Mouse (Mus musculus) heart, embryonic 10.5 days (tissue): ENCODE data around the gene Sp6. TPM values are rescaled to one million over a fixed set of nuclear protein-coding genes. Genes with fewer than 3 reads are reported as not detected.

Experiments
- DNase-seq: peaks from one replicate; pipeline ENCODE4 v3.0.0-alpha.2; 2017; ENCODE audit warnings: low spot score
- H3K27ac ChIP-seq: fragments of 300-500 bp; sonication (generic); 2 replicates; pipeline ENCODE4 v1.5.1; 2016; ENCODE audit warnings: mild to moderate bottlenecking
- H3K27me3 ChIP-seq: fragments of 300-500 bp; sonication (generic); 2 replicates; pipeline ENCODE4 v1.6.1; 2016; ENCODE audit warnings: mild to moderate bottlenecking; ENCODE audit not compliant: poor library complexity, insufficient read depth, severe bottlenecking
- H3K36me3 ChIP-seq: fragments of 300-500 bp; sonication (generic); 2 replicates; pipeline ENCODE4 v1.6.1; 2016; ENCODE audit warnings: mild to moderate bottlenecking, moderate library complexity
- H3K4me1 ChIP-seq: fragments of 300-500 bp; sonication (generic); 2 replicates; pipeline ENCODE4 v1.6.1; 2016; ENCODE audit warnings: mild to moderate bottlenecking
- H3K4me3 ChIP-seq: fragments of 300-500 bp; sonication (generic); 2 replicates; pipeline ENCODE4 v1.5.1; 2016; ENCODE audit warnings: mild to moderate bottlenecking, moderate library complexity
- H3K9me3 ChIP-seq: fragments of 300-500 bp; sonication (generic); 2 replicates; pipeline ENCODE4 v1.6.1; 2016; ENCODE audit warnings: mild to moderate bottlenecking, moderate library complexity
- WGBS: fragments of 180-500 bp; shearing (Covaris S2); methylation state at CpG from one replicate; pipeline ENCODE4 v1.1.7; 2016; 5-methylcytosine and 5-hydroxymethylcytosine counted together
- polyA plus RNA-seq: library from polyadenylated mRNA; unstranded; fragments of >200 nt; fragmentation: Nextera tagmentation; extraction: Ambion mirVana; gene quantifications from 2 replicates; pipeline ENCODE4 v1.2.1, GENCODE M21; 2016

The Sp6 gene
- polyA plus RNA-seq, 1 experiment from 2014 or later, result 2.3 TPM

- Histone ChIP-seq H3K4me3 (peak overlapping the region; percentile 75), H3K9me3 (no peaks in the 10 kb centered on the region), H3K36me3 (peaks cover 60% of the 10 kb centered on the region), H3K27ac (peak overlapping the region; percentile 64; the same call in 1 of the 2 replicates), H3K4me1 (peaks cover 25% of the 10 kb centered on the region), H3K27me3 (no peaks in the 10 kb centered on the region)
- 24% methylated on average over 11 of the region's 11 CpGs for WGBS
- DNase-seq, result no peak
Measured at GRCm38 (mm10) chr11:97052219-97052646, 39.0 kb downstream of the Sp6 start.

- peaks cover 7% of the 10 kb centered on the region; the same call in 1 of the 2 replicates for H3K27me3 ChIP-seq
- WGBS, result 59% methylated on average over 9 of the region's 9 CpGs
- no peak for DNase-seq
- H3K4me3 ChIP-seq, result no peak overlapping the region
- H3K36me3 ChIP-seq, result peaks cover 64% of the 10 kb centered on the region
- peaks cover 20% of the 10 kb centered on the region for H3K4me1 ChIP-seq
- no peak overlapping the region for H3K27ac ChIP-seq
- no peaks in the 10 kb centered on the region for H3K9me3 ChIP-seq
Measured at GRCm38 (mm10) chr11:97063274-97063920, 50.2 kb downstream of the Sp6 start.

DNA sequence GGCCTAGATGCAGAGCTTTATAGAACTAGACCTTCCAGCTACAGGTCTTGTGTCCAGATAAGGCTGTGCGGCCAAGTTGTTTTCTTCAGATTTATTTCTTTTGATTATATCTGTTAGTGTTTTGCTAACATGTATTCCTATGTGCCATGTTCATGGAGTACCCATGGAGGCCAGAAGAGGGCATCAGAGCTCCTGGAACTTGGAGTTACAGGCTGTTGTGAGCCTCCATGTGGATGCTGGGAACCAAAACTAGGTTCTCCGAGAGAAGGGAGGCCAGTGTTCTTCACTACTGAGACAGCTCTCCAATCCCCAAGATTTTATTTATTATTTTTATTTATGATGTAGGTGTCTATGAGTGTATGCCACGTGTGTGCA lies 50.7 kb downstream of the Sp6 start:
- peaks cover 9% of the 10 kb centered on the region; the same call in 1 of the 2 replicates for H3K27me3 ChIP-seq
- peaks cover 16% of the 10 kb centered on the region; the same call in 1 of the 2 replicates for H3K4me1 ChIP-seq
- H3K9me3 ChIP-seq, result no peaks in the 10 kb centered on the region
- 81% methylated on average over 3 of the region's 3 CpGs for WGBS
- H3K36me3 ChIP-seq, result peaks cover 60% of the 10 kb centered on the region
- no peak overlapping the region for H3K27ac ChIP-seq
- no peak overlapping the region for H3K4me3 ChIP-seq
- no peak for DNase-seq

DNA sequence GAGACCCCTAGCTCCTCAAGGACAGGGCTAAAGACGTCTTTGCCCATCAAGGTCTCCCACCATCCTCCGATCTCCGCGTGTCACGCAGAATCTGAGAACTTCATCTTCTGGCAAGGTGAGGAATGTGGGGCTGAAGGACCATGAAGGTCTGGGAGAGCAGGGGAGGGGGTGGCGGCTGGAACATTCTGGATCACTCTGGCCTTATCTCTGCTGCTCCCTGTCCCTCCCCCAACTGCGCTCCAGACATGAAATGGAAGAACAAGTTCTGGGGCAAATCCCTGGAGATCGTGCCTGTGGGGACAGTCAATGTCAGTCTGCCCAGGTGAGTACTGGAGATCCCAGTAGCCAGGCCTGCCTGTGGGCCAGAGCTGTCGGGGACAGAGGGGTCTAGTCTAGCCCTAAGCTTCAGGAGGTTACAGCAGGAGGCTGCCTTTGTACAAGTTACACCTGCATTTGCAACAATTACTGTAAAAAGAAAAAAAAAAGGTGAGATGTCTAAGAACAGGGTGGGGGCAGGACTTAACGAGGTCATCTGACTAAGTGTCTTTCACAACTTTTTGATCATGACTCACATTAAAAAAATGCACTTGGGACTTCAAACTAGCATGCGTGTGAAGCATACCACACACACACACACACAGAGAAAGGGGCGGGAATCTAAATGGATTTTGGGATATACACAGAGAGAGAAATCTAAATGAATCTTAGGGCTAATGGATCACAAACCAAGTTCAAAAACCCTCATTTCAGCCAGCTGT lies 52.5 kb downstream of the Sp6 start:
- H3K36me3 ChIP-seq, result peaks cover 43% of the 10 kb centered on the region
- WGBS, result 79% methylated on average over 12 of the region's 12 CpGs
- H3K27me3 ChIP-seq, result peaks cover 9% of the 10 kb centered on the region; the same call in 1 of the 2 replicates

DNA sequence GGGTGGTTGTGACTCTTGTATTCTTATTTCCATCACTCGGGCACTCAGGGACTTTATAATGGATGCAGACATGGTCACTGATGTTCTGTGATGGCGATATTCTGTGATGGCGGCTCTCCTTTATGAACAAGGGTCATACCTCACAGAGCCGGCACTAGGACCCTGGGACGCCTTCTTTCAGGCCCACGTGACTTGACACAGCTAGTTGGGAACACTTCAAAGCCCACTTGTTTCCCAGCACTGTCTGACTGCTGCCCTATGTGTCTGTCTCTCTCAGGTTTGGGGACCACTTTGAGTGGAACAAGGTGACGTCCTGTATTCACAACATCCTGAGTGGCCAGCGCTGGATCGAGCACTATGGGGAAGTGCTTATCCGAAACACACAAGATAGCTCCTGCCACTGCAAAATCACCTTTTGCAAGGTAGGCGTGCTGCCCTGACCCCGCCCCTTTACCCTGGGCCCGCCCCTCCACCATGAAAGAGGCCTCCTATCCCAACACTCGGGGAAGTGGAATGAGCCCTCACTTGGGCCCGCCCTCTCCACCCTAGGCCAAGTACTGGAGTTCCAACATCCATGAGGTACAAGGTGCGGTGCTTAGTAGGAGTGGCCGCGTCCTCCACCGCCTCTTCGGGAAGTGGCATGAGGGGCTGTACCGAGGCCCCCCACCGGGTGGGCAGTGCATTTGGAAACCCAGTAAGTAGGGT lies 53.6 kb downstream of the Sp6 start:
- 47% methylated on average over 22 of the region's 22 CpGs for WGBS
- H3K27ac ChIP-seq, result no peak overlapping the region
- peaks cover 32% of the 10 kb centered on the region for H3K36me3 ChIP-seq
- DNase-seq, result no peak
- no peaks in the 10 kb centered on the region for H3K9me3 ChIP-seq
- H3K27me3 ChIP-seq, result peaks cover 9% of the 10 kb centered on the region; the same call in 1 of the 2 replicates
- 0 out of 2 replicates have a peak overlapping the region, but pooled peaks have one; percentile 7 for H3K4me3 ChIP-seq
- H3K4me1 ChIP-seq, result peaks cover 23% of the 10 kb centered on the region

More for the DNA sequence above, 52.5 kb downstream of the Sp6 start:
- no peak for DNase-seq
- H3K27ac ChIP-seq, result no peak overlapping the region
- H3K9me3 ChIP-seq, result no peaks in the 10 kb centered on the region
- H3K4me1 ChIP-seq, result peaks cover 14% of the 10 kb centered on the region; the same call in 1 of the 2 replicates
- H3K4me3 ChIP-seq, result no peak overlapping the region

GRCm38 (mm10) chr11:97069333-97069732 lies 56.1 kb downstream of the Sp6 start:
- 74% methylated on average over 1 of the region's 1 CpGs for WGBS

DNA sequence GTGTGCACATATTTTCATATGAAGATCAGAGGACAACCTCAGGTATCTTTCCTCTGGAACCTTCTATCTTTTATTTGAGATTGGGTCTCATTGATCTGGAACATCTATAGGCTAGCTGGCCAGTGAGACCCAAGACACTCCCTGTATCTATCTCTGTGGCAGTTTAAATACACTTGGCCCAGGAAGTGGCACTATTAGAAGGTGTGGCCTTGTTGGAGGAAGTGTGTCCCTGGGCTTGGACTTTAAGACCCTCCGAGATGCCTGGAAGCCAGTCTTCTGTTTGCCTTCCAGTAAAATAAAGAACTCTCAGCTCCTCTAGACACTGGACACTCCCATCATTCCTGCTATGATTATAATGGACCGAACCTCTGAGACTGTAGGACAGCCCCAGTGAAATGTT lies 56.6 kb downstream of the Sp6 start:
- WGBS, result 84% methylated on average over 2 of the region's 2 CpGs
- Histone ChIP-seq H3K27me3 (peaks cover 9% of the 10 kb centered on the region; the same call in 1 of the 2 replicates), H3K4me1 (peaks cover 29% of the 10 kb centered on the region), H3K27ac (no peak overlapping the region; the same call in 1 of the 2 replicates), H3K36me3 (peaks cover 23% of the 10 kb centered on the region), H3K4me3 (no peak overlapping the region), H3K9me3 (no peaks in the 10 kb centered on the region)
- DNase-seq, result no peak

More at GRCm38 (mm10) chr11:97069333-97069732, 56.1 kb downstream of the Sp6 start:
- no peaks in the 10 kb centered on the region for H3K9me3 ChIP-seq
- no peak overlapping the region for H3K4me3 ChIP-seq
- H3K36me3 ChIP-seq, result peaks cover 24% of the 10 kb centered on the region
- peaks cover 9% of the 10 kb centered on the region; the same call in 1 of the 2 replicates for H3K27me3 ChIP-seq
- no peak for DNase-seq
- peaks cover 26% of the 10 kb centered on the region for H3K4me1 ChIP-seq
- H3K27ac ChIP-seq, result no peak overlapping the region

- no peak for DNase-seq
- peaks cover 9% of the 10 kb centered on the region; the same call in 1 of the 2 replicates for H3K27me3 ChIP-seq
- WGBS, result 50% methylated on average over 1 of the region's 1 CpGs
- peak overlapping the region; percentile 52; the same call in 1 of the 2 replicates for H3K27ac ChIP-seq
- no peak overlapping the region for H3K4me3 ChIP-seq
- H3K9me3 ChIP-seq, result no peaks in the 10 kb centered on the region
- peaks cover 21% of the 10 kb centered on the region for H3K4me1 ChIP-seq
- H3K36me3 ChIP-seq, result peaks cover 22% of the 10 kb centered on the region
Measured at GRCm38 (mm10) chr11:97071129-97071528, 57.9 kb downstream of the Sp6 start.

GRCm38 (mm10) chr11:97072533-97072932 lies 59.3 kb downstream of the Sp6 start:
- H3K4me1 ChIP-seq, result peaks cover 15% of the 10 kb centered on the region
- 34% methylated on average over 3 of the region's 3 CpGs for WGBS
- H3K27me3 ChIP-seq, result peaks cover 9% of the 10 kb centered on the region; the same call in 1 of the 2 replicates
- H3K27ac ChIP-seq, result no peak overlapping the region
- peaks cover 10% of the 10 kb centered on the region for H3K36me3 ChIP-seq
- no peaks in the 10 kb centered on the region for H3K9me3 ChIP-seq
- no peak for DNase-seq
- H3K4me3 ChIP-seq, result no peak overlapping the region

DNA sequence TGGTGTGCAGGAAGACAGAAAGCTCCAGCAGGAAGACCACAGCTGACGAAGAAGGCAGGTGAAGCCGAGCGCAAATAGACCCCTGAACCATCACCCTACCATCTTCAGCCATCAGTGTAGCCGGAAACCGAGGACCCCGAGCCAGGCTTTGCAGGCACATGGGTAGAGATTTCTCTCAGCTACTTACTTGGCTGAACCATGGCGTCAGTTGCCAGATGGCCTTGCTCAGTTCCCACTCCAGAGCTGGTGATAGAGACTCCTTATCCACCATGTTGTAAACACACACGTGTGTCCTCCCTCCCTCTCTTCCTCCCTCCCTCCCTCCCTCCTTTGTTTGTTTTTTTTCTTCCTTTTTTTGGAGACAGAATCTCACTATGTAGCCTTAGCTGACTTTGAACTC lies 61.0 kb downstream of the Sp6 start:
- Histone ChIP-seq H3K4me3 (no peak overlapping the region), H3K9me3 (no peaks in the 10 kb centered on the region), H3K27me3 (no peaks in the 10 kb centered on the region), H3K27ac (no peak overlapping the region), H3K36me3 (no peaks in the 10 kb centered on the region), H3K4me1 (peaks cover 15% of the 10 kb centered on the region)
- DNase-seq, result no peak
- 59% methylated on average over 8 of the region's 8 CpGs for WGBS
